Mouse (Mus musculus): ENCODE data around the gene Tbca. TPM values are rescaled to one million over a fixed set of nuclear protein-coding genes. Genes with fewer than 3 reads are reported as not detected.
A peak's percentile ranks its signal among the peaks of the same experiment; 100 is the strongest.

Tbca gene
- total RNA-seq (2021): 100 to 1,000 TPM; 179 to 182 TPM

DNA sequence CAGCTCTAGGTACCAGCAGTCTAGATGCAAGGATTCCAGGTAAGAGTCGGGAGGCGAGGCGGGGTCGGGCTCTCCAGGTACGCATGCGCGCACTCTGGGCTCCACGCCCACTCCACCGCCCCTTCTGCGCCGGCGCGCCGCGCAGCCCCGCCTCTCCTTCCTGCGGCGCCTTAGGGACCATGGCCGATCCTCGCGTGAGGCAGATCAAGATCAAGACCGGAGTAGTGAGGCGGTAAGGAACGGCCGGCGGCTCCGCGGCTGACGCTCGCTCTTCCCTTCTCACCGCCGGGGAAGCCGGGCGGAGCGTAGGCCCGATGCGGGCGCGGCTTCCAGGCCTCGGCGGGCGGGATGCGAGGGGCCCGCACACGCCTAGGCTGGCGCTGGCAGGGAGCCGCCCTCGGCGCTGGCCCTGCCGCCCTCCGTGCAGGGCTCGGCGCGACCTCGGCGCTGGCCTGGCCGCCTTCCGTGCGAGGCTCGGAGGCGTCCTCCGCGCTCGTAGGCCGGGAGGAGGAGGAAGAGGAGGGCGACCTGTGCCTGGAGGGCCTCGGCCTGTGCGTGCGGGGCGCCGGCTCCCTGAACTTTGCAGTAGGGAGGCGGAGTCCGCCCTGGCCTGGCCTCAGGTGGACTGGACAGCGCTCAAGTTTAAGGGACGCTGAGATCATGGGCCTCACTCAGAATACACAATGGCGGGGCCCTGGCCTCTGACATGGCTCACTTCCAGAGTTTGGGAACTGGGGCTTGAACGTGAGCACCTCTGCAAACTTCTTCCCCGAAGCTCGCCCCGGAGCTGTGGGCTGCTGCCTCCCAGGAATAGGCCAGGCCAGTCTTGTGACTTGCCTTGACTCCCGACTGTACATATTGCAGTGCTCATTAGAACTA lies at the start of gene Tbca:
TSS of gene Tbca (plus strand) at position 140 of the 879 bp plus-strand sequence.
- peak; percentile 91 to 93 for DNase-seq
- intact Hi-C loops (cut with DNase I): loop anchor here (5.0 kb wide), 1 partner anchor 188 kb away; the partner anchor contains the start of gene Wdr41

DNA sequence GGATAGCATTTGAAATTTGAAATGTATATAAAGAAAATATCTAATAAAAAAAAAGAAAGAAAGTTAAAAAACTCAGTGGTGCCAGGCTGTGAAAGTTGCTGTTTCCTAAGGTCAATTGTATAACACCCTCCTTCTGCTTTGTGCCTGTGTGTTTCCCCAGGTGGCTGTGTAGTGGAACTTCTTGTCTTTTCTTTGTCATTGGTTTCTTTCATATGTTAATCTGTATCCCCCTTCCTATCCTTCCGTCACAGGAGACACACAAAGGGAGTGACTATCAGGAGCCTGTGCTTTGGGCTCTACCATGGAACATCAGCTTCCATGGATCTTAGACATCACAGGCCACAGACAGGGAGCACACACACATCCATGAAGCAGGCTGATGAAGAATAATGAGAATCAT lies 43.5 kb upstream of the Tbca start:
- intact Hi-C loops (cut with DNase I): no loop called here
- DNase-seq: no peak

DNA sequence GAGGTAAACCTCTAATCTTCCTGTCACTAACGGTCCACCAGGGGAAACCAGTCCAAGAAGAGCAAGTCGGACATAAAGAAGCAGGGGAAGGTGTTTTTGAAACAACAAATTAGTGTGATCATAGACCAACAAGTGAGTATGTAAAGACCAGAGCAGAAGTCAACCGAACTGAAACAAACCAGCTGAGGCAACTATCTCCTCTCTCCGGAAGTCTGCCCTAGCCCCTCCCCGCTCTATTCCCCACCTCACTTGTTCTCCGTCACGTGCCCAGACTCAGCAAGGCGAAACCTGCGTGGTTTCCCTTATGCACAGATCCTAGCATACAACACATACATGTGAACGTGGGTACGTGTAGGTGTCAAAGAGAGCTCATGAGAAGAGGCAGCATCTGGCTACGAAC lies 22.9 kb upstream of the Tbca start:
- intact Hi-C loops (cut with DNase I): no loop called here
- DNase-seq: no peak

DNA sequence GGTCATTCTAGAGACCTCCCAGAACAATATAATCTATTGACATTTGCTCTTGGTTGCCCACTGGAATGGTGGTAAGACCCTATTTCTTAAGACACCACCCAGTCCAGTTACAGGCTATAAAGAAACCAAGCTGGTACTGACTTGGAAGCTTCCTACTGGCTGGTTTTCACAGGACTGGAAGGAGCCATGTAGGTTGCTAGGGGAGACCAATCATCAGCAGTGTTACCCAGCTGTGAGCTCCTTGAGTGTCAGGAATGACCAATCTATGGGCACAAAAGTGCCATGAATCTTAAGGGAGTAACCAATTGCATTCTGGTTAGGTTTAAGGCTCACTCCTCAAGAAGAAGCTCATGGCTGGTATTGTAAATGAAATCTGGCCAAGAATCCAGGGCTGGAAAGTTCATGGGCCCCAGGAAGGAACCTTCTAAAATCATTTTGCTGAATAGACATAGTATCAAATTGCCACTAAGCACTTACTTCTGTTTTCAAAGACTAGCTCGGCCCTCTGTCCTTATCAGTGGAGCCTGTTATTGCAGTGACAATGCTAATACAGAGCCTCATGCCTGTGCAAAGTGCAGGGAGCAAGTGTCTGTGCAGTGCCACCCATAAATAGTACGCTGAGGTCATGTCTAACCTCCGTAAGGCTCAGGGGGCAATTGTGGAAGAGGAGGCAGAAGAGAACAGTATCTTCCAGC lies 20.1 kb upstream of the Tbca start:
- peak; percentile 6 to 14 for DNase-seq
- intact Hi-C loops (cut with DNase I): no loop called here

DNA sequence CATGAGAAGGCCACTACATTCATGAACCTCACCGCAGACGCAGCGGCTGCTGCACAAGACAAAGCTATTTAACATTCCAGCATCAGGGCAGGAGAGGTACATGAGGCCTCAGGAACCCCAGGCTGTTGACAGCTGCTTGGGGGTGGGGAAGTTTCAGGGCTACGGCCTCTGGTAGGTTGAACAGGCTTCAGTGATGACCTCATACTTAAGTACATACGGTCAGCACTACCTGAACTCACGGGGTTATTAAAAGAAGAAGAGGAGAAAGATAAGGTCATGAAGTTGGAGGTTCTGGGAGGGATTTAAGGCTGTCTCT lies 19.6 kb upstream of the Tbca start:
- DNase-seq: no peak

DNA sequence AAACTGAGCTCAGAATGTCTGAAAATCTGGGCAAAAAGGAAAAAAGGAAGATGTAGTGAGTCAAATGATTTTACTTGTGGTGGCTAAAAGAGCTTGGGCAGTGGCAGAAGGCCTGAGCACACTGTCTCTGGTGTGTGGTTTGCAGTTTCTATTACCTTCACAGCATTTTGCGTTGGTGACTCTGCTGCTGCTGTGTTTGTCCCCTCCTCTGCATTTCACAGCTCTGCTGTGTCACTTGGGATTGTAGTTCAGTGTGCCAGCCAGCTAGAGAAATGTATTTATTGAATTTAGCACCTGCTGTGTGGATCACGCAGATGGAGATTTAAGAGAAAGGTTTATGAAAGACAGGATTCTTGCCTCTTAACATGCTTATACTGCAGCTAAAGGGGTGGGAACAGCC lies 1.8 kb upstream of the Tbca start:
- intact Hi-C loops (cut with DNase I): loop anchor here (5.0 kb wide), 1 partner anchor 190 kb away; the partner anchor contains the start of gene Wdr41
- no peak for DNase-seq

More for the DNA sequence above, 19.6 kb upstream of the Tbca start:
- intact Hi-C loops (cut with DNase I): no loop called here

DNA sequence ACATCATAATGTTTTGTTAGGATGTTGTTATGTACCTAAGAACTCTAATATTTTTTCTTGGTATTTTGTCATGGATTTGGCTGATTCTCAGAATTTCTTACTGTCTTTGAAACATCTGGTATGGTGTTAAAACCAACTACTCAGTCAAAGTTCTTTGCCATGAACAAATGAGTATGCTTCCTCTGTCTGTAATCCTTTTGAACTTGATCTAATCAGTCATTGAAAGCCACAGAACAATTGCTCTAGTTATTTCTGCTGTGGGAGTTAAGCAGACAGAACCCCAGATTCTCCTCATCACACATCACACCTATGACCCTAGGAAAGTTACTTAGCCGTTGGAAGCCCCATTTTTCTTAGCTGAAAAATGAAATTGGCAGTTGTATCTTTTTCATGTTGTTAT lies 6.0 kb downstream of the Tbca start:
- DNase-seq: no peak
- intact Hi-C loops (cut with DNase I): no loop called here

DNA sequence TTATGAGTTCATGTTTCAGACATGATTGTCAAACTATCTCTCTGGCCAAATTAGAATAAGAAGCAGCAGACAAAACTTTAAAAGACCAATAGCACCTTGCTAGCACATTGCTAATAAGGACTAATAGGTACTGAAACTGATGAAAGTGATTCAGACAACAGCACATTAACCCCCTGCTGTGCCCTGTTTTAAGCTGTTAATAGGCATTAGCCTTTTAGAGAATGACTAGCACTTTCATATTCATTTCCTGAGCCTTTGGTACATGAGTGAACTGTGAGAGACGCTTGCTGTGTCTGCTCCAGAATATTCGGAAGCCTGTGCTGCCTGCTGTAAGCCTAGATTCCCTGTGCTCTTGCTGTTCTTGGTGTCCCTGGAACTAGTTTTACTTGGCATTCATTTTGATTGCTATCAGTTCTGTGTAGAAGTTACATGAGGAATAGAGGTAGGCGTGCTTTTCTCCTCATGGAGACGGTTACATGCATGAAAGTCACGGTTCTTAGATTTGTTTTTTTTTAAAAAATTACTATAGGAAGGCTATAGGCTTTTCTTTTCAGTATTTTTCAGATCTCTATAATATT lies 14.9 kb downstream of the Tbca start:
- intact Hi-C loops (cut with DNase I): loop anchor here (5.0 kb wide), 1 partner anchor 241 kb away; no protein-coding TSS in a partner anchor
- DNase-seq: no peak

DNA sequence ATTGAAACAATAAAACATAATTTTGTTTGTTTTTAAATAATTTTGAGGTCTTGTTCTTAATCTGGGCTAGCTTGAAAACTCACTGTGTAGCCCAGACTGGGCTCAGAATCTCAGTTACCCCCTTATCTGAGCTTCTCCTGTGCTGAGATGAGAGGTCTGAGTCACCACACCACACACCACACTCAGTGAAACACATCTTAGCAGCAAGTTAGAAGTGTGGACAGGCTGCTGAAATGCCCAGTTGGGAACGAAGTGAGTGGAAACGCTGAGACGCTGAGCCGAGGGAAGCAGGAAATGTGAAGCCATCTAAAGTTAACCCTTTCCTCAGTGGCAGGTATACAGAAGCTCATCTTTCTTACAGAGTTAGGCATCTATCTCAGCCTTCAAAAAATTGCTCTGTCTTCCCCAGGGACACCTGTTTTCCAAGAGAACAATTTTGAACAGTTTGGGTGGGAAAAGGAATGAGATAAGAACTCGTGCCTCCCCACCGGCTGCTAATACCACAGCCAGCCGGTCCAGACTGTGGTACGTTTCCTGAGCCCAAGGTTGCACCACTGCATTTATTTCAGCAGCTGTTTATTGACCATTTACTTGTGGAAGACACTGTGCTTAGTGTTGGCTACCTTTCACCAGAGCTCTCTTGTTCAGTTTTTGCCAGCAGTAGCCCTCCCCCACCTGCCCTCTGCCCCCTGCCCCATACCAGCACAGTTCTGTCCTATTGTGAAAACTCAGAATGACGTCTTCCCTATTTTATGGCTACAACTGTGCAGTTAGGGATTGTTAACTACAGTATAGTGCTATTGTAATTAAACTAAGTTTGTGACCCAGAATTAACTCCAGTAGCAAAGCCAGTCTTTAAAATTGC lies 17.8 kb downstream of the Tbca start:
- intact Hi-C loops (cut with DNase I): no loop called here
- peak; percentile 13 to 18 for DNase-seq

DNA sequence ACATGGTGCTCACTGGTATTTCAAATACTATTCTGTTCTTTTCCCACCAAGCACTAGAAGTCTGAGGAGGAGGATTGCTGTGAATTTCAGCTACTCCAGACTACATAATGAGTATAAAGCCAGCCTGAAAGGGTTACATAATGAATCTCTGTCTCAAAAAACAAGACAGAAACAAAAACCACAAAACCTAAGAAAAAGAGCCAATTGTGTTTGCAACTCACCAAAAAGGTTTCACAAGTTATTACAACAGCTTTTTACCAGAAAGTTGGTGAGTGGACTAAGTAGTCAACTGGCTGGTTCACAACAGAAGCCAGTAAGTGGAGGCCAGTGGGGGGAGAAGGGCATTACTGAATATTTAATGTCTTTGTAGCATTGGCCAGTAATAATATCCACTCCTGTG lies 19.9 kb downstream of the Tbca start:
- DNase-seq: no peak
- intact Hi-C loops (cut with DNase I): no loop called here

DNA sequence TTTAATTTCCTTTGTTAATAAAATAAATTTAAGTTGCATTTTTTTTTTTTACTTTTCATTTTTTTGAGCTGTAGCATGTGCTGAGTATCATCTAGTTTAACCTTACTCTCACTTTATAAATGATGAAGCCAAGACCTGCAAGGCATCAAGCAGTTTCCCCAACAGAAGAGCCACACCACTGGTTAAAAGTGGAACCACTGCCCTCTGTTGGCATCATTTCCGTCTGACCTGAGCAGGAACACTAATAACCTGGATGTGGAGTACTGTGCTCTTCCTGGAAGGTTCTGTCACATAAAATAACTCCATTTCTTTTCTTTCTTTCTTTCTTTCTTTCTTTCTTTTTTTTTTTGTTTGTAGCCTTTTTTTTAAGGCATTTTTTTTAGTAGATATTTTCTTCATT lies 21.0 kb downstream of the Tbca start:
- intact Hi-C loops (cut with DNase I): no loop called here
- DNase-seq: peak in 1 of 2 experiments; percentile 21

DNA sequence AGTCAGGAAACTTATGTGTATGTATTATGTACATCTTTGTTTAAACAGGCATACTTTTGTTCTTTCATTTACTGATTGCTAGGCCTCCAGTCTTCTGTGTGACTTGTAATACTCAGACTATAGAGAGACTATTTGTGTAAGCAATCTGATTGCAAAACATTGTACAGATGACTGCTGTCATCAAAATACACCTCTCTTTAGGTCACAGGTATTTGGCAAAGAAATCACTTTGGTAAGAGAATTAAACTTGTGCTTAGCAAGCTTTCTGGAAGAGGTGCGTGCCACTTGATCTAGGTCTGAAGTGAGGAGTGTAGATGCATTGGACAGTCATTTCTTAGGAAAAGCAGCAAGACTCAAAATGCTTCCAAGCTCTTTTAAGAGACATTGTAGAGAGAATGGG lies 22.7 kb downstream of the Tbca start:
- intact Hi-C loops (cut with DNase I): no loop called here
- DNase-seq: no peak

DNA sequence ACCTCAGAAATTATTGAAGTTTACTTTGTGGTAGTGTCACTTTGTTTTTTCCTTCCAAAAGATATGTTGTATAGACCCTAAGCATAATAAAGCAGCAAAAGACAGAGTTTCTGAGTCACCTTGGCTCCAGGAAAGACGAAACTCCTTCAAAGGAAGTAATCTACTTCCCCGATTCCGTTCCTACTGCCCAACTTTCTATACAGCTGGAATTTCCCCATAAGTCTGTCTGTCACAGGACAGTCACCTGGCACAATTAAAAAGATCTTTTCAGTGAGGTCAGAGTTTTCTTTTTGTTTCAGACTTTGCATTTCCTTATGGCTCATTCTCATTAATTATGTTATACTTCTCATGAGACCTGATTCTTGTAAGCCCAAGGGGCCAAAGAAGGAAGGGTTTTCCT lies 25.1 kb downstream of the Tbca start:
- intact Hi-C loops (cut with DNase I): no loop called here
- no peak for DNase-seq

DNA sequence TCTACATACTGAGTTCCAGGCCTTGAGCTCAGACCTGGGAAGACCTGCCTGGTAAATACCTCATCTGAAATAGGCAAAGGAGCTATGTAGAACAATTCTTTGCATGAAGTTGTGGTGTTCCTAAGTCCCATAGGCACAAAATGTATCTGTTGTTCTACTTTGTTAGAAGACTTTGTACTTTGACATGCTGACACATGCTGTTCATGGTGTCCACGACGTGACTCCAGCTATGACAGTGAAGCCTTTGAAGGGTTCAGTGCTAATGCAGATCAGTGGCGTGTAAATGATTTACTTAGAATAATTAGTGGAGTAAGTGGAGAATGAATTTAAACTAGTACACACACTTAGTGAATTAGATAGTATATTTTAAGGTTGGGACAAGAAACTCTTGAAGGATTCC lies 31.8 kb downstream of the Tbca start:
- DNase-seq: no peak
- intact Hi-C loops (cut with DNase I): no loop called here

DNA sequence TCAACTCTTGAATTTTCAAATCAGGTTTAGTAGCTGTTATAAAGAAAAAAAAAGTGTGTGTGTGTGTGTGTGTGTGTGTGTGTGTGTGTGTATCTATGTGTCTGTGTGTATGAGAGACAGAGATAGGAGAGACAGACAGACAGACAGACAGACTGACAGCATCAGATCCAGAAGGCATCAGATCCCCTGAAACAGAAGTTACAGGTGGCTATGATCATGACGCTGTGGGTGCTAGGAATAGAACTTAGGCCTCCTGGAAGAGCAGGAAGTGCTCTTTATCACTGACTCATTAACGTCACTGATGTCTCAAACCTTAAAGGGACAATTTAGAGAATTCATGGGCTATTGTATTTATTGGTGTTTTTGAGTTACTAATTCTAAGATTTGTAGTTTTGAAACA lies 32.2 kb downstream of the Tbca start:
- DNase-seq: no peak
- intact Hi-C loops (cut with DNase I): no loop called here

DNA sequence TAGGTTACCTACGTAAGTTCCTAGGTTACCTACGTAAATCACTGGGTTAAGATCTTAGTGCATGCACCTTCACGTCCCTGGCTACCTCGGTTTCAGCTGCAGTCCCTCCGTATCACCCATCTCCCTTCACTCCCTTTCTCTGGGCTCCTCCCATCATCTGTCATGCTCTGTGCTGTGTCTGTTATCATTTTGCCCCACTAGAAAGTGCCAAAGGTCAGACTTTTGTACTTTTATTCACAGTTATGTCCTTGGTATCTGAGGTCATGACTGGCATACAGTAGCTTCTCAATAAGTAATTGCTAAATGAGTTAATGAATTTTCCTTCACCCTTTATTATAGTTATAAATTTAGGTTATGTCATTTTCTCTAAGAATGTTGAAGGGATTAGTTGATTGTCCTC lies 37.7 kb downstream of the Tbca start:
- intact Hi-C loops (cut with DNase I): no loop called here
- DNase-seq: no peak

DNA sequence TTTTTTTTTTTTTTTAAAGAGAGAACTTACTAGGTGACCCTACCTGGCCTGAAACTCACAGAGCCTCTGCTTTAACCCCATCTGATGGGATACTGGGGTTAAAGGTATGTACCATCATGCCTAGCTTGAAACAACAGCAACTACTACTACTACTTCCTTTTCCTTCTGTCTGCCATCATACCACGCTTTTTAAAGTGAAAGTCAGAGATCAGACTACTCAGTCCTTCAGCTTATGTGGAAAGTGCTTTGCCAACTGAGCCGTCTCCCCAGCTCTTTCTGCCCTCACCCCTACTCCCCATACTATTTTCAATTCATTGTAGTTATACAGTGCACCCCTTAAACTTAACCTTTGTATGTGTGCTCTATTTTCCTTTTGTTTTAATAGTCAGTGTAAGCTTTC lies 38.3 kb downstream of the Tbca start:
- DNase-seq: no peak
- intact Hi-C loops (cut with DNase I): no loop called here

DNA sequence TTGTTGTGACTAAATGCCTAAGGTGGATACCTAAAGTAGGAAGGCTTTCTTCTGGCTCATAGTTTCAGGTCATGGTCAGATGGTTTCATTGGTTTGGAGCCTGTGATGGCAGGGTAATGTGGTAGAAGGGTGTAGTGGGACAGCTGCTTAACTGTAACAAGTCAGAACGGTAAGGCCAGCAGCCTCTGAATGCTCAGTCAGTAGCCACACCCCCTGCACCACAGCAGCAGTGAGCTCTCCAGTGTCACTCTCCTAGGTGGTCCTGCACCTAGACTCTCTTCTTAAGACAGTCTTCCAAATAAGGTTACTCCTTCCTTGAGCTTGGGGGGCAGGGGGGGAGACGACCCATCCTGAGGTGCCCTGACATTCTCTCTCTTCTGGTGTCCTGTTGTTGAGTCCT lies 39.1 kb downstream of the Tbca start:
- intact Hi-C loops (cut with DNase I): no loop called here
- no peak for DNase-seq

DNA sequence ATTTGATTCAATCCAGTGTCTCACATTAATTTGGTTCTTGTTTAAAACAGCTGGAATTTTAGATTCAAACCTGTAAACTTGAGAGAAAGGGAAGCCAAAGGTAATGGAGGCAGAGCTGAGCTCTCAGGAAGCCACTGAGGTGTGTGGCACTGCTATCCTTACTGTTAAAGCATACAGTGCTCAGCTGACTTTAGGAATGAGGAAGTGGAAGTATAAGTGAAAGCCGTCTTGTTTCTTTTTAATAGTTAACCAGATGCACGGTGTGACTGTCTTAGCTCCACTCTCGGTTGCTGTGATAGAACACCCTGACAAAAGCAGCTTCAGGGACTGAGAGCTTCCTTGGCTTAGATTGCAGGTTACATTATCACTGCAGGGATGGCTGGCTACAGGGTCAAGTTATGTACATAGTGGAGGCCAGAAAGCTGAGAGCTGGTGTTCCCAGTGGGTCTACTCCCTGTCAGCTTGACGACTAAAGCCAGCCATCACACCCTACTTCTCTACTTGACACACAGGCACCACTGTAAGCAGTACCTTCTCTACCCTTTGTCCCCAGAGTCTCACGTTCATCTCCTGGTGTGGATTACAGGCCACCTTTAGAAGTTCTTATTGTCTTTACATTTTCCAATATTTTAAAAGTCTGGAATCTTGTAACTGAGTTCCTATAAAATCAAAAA lies 49.5 kb downstream of the Tbca start:
- no peak for DNase-seq
- intact Hi-C loops (cut with DNase I): no loop called here

DNA sequence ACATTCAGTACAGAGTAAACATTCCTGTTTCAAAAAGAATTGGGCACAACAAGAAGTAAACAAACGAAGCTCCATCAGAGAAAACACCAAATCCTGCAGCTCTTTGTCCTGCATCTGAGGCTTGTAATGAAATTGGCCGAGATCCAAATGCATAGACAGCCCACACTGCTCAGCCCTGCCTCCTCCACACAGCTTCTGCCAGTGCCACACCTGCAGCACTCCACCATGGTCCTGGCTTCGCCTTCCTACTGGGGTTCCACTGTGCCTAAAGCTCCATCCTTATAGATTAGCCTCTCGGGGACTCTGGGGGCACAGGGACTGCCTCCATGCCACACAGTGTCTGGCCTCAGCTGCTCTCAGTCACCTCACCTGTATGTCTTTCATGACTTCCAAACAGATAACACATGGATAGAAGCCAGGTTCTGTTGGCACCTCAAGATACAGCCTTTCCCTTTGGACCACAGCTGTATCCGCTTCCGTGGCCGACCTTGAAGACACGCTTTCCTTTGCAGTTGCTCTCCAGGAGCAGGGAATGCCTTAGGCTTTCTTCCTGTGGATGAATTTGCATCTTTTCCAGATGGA lies 50.1 kb downstream of the Tbca start:
- DNase-seq: no peak
- intact Hi-C loops (cut with DNase I): no loop called here
